Mouse (Mus musculus) cortical plate, adult 2 months (tissue): ENCODE results near the gene Dock2. TPM values are rescaled to one million over a fixed set of nuclear protein-coding genes. Genes with fewer than 3 reads are reported as not detected.
"Not testable (repeated sequence)": the region's sequence is repeated elsewhere in the genome, so short reads cannot be mapped to it uniquely, and the experiment has no call there.

ENCODE experiments used
- H3K27ac ChIP-seq: fragments of 200-500 bp; 2 replicates; pipeline ENCODE4 v1.5.1; 2012; ENCODE audit warnings: low read length, control low read depth, inconsistent platforms; ENCODE audit not compliant: insufficient read depth
- H3K4me1 ChIP-seq: fragments of 200-500 bp; 2 replicates; pipeline ENCODE4 v1.6.1; 2011; ENCODE audit warnings: low read length; ENCODE audit not compliant: control insufficient read depth, insufficient read depth
- H3K4me3 ChIP-seq: fragments of 200-500 bp; 2 replicates; pipeline ENCODE4 v1.5.1; 2011; ENCODE audit warnings: mild to moderate bottlenecking, low read length, control low read depth; ENCODE audit not compliant: insufficient read depth
- CTCF ChIP-seq: fragments of 200-500 bp; IDR thresholded peaks from 2 replicates; pipeline ENCODE4 v1.5.1; 2011; ENCODE audit warnings: mild to moderate bottlenecking, control low read depth, low read length; ENCODE audit not compliant: insufficient read depth; ENCODE audit errors: extremely low read depth
- POLR2A ChIP-seq: fragments of 200-500 bp; IDR thresholded peaks from 2 replicates; pipeline ENCODE4 v1.6.1; 2011; ENCODE audit warnings: mild to moderate bottlenecking, low read length, control low read depth; ENCODE audit not compliant: insufficient read depth; ENCODE audit errors: extremely low read depth
- polyA plus RNA-seq: library from polyadenylated mRNA; depleted of rRNA; stranded (reverse); fragments of >200 nt; gene quantifications from 2 replicates; pipeline ENCODE4 v1.2.3, GENCODE M21; 2012

Gene Dock2
- polyA plus RNA-seq, 1 experiment = 1.7 TPM

DNA sequence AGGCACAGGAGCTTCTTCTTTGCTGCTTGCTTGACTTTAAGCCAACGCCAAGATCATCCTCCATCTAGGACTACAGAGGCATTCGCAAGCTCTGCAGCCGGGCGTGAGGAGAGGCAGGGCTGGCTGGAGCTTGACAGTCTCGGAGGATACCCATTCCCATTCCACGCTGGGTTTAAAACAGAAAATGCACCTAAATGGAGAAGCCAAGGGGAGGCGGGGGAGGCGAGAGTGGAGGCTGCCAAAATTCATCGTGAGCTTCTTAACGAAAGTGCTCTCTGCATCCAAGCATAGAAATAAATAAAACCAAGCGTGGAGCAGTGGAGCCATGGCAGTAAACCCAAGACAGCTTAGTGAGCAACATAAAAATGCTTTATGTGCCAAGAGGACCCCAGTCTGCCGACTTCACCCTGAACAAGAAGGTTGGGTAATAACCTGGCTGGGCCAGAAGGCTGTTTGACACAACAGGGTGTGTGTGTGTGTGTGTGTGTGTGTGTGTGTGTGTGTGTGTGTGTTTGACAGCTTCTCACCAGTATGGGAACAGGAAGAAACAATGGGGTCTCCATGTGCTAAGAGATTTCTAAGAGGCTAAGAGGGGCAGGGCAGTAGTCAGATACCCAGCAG, 524.7 kb downstream of the Dock2 start:
- TF ChIP-seq CTCF (no peak), POLR2A (no peak)
- no peak overlapping the region for H3K27ac ChIP-seq
- H3K4me3 ChIP-seq = no peak overlapping the region
- H3K4me1 ChIP-seq = peaks cover 2% of the 10 kb centered on the region; the same call in 1 of the 2 replicates

- H3K27ac ChIP-seq = no peak overlapping the region
- H3K4me3 ChIP-seq = no peak overlapping the region
- TF ChIP-seq CTCF = no peak
- peaks cover 2% of the 10 kb centered on the region; the same call in 1 of the 2 replicates for H3K4me1 ChIP-seq
These were observed 526.0 kb downstream of the Dock2 start for GRCm38 (mm10) chr11:34257548-34258189.

GRCm38 (mm10) chr11:34242979-34243378, 540.7 kb downstream of the Dock2 start:
- no peak overlapping the region for H3K4me3 ChIP-seq
- no peaks in the 10 kb centered on the region; the same call in 1 of the 2 replicates for H3K4me1 ChIP-seq
- TF ChIP-seq CTCF (no peak), POLR2A (no peak)
- H3K27ac ChIP-seq = no peak overlapping the region

DNA sequence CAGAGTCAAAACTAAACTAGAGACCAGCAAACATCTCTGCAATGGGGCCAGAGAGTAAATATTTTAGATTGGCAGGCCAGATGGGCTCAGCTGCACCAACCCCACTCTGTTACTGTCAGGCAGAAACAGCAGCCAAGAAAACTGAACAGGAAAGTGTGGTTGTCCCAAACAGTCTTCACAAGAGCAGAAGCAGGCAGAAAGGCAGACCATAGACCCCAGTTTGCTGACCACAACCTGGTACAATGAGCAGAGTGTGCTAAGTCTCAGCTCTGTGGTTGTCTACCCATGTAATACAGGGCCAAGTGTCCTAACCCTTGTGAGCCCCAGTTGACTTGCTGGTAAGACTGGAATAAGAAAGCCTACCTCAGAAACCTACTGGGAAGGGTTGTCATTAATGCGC, 543.4 kb downstream of the Dock2 start:
- no peak overlapping the region for H3K4me3 ChIP-seq
- no peak overlapping the region for H3K27ac ChIP-seq
- peaks cover 2% of the 10 kb centered on the region for H3K4me1 ChIP-seq
- no peak for TF ChIP-seq CTCF
- TF ChIP-seq POLR2A = no peak

GRCm38 (mm10) chr11:34239691-34240090, 544.0 kb downstream of the Dock2 start:
- TF ChIP-seq POLR2A = no peak
- TF ChIP-seq CTCF = no peak
- no peak overlapping the region for H3K27ac ChIP-seq
- H3K4me1 ChIP-seq = peaks cover 2% of the 10 kb centered on the region
- no peak overlapping the region for H3K4me3 ChIP-seq

- no peak for TF ChIP-seq POLR2A
- TF ChIP-seq CTCF = no peak
- H3K4me1 ChIP-seq = peaks cover 2% of the 10 kb centered on the region
- no peak overlapping the region for H3K4me3 ChIP-seq
- no peak overlapping the region for H3K27ac ChIP-seq
These were observed 546.8 kb downstream of the Dock2 start for GRCm38 (mm10) chr11:34236885-34237284.

GRCm38 (mm10) chr11:34236091-34236759, 547.5 kb downstream of the Dock2 start:
- peak; percentile 52 for TF ChIP-seq CTCF
- TF ChIP-seq POLR2A = no peak

DNA sequence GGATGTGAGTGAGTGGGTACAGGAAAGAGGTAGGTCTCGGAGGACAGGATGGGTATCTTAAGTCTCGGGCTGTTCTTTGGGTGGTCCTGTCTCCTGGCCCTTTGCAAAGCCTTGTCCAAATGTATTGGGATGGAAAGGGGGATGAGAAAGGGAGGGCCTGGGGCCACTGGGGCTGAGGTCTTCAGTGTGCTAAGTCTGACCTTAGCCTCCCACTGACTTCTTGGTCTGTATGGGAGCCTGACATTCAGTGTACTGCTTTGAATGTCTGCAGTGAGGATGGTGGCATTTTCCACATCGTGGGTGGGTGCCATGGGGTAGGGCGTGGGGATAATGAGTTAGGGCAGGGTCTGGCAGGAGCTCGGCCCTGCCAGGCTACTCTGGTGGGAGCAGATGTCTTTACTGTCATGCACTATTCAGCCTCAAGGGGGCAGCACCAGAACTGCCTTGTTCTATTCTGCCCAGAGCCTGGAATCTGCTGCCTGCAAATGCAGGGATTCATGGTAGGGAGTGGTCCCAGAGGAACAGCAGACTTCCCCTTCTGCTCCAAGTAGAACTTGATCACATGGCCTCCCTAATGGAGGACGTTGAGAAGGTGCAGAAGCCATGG, 554.8 kb downstream of the Dock2 start:
- H3K4me3 ChIP-seq = no peak overlapping the region
- H3K4me1 ChIP-seq = no peaks in the 10 kb centered on the region
- TF ChIP-seq CTCF (peak; percentile 77), POLR2A (no peak)
- no peak overlapping the region for H3K27ac ChIP-seq

More at GRCm38 (mm10) chr11:34236091-34236759, 547.5 kb downstream of the Dock2 start:
- Histone ChIP-seq H3K4me1 (peaks cover 2% of the 10 kb centered on the region), H3K27ac (no peak overlapping the region), H3K4me3 (no peak overlapping the region)

- no peak for TF ChIP-seq POLR2A
- peak; percentile 43; the same call in 1 of the 2 replicates for TF ChIP-seq CTCF
- Histone ChIP-seq H3K4me1 (no peaks in the 10 kb centered on the region), H3K27ac (no peak overlapping the region), H3K4me3 (no peak overlapping the region)
These were observed 556.5 kb downstream of the Dock2 start for GRCm38 (mm10) chr11:34227180-34227579.

- H3K27ac ChIP-seq, H3K4me1 ChIP-seq, H3K4me3 ChIP-seq: not testable (repeated sequence)
These were observed 563.1 kb downstream of the Dock2 start for GRCm38 (mm10) chr11:34220596-34220995.
